Mouse (Mus musculus): ENCODE measurements at regions not wholly inside any gene's neighbourhood (a gene's known extent, or its start where the extent isn't known, plus 50 kb on each side); places are given as distances from the start of the nearest gene placed in this dataset.

GRCm38 (mm10) chr11:63793732-63794503 is 128.2 kb downstream of the Hs3st3b1 start:
- TF ChIP-seq POLR2A (IDR thresholded peaks at IDR 0.05; ENCODE audit: low read depth, low read length) (no peak), CTCF (IDR thresholded peaks at IDR 0.05; ENCODE audit: extremely low read depth, insufficient read length, insufficient replicate concordance, low read depth, low read length) (no peak)

All from small intestine, adult 2 months (tissue).